Mouse (Mus musculus) embryo, embryonic 10 days (tissue): ENCODE measurements around the gene Slc1a4.

Source experiments
- DNase-seq: peaks from one replicate; pipeline ENCODE4 v3.0.0-alpha.2; 2015; ENCODE audit warnings: low spot score

The Slc1a4 gene

DNA sequence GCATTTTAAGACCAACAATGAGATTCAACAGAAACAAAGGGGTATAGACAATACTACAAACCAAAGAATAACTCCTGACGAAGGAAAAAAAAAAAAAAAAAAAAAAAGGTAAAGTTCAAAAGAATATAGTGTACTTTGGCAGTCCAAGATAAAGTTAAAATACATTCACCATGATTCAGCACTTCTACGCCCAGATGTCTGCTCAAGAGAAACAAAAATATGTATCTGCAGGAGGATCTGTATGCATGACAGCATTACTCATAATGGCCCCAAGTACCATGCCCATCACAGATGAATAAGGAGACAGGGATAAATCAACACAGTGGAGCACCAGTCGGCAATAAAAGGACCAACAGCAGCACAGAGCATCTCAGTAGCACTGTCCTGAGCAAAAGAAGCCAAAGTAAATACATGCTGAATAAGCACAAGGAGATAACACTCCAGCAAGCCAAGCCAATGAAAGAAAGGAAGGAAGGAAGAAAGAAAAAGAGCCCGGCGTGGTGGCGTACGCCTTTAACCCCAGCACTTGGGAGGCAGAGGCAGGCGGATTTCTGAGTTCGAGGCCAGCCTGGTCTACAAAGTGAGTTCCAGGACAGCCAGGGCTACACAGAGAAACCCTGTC, 7.3 kb downstream of the Slc1a4 start:
- no peak for DNase-seq

DNA sequence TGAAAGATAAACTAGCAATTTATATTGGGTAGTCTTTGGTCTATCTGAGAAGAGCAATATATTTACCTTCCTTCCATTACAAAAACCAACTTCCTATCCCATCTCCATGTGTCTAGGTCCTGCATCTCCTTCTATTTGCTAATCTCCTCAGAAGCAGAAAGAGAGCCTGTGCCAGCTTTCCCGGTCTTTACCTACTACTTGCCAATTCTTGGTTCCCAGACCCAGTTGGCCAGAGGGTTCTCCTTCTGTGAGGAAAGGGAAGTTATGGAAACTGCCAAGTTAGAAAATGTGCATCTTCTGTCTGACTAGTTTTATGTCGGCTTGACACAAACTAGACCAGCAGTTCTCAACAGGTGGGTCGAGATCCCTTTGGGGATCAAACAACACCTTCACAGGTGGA, 8.5 kb downstream of the Slc1a4 start:
- DNase-seq: no peak

DNA sequence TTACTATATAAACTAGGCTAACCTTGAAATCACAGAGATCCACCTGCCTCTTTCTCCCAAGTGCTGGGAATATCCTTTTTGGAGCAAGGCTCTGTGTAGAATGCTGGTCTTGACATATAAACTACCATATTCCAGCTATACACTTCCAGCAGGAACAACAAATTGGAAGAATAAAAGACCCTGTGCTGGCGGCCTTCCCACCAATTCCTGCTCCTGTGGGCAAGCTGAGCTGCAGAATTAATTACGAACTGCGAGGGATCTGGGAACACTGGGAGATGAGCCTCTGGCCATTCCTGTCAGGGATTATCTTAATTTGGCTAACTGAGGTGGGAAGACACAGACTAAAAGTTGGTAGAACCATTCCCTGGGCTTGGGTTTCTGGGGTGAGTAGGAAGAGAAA, 10.1 kb downstream of the Slc1a4 start:
- no peak for DNase-seq

DNA sequence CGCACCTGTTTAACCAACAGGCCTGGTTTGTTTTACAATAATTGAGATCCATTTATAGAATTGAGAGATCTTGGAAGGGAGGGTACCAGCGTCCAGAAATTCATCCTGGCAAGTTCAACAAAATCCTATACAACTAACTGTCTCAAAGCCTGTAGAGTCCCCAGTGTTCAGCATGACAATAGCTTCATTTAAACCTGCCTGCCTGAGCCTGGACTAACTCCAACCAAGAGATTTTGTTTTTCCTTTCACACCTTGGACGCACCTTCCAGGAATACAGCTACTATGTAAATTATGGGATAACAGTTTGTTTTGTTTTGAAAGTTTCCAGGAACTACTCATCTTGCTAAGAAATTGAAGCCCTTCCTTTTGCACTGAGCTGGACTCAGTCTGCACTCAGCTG, 11.9 kb downstream of the Slc1a4 start:
- DNase-seq: no peak

GRCm38 (mm10) chr11:20318659-20319454, 13.7 kb downstream of the Slc1a4 start:
- peak; percentile 48 for DNase-seq

- DNase-seq: no peak
These were observed 18.9 kb downstream of the Slc1a4 start for GRCm38 (mm10) chr11:20313576-20313975.

GRCm38 (mm10) chr11:20309044-20309443, 23.5 kb downstream of the Slc1a4 start:
- no peak for DNase-seq

DNA sequence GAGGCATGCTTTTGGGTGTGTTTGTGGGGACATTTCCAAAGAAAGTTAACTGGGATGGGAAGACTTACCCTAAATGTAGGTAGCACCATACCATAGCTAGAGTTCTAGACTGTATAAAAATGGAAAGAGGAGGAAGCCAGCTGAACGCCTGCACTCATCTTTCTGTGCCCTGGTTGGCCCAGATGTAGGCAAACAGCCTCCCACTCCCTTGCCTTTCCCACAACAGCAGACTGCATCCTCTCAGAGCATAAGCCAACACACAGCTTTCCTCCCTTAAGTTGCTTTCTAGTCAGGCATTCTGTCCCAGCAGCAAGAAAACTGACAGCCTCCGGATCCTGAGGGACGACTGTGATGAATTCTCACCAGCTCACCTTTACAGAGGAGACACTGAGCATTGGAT, 25.1 kb downstream of the Slc1a4 start:
- no peak for DNase-seq

DNA sequence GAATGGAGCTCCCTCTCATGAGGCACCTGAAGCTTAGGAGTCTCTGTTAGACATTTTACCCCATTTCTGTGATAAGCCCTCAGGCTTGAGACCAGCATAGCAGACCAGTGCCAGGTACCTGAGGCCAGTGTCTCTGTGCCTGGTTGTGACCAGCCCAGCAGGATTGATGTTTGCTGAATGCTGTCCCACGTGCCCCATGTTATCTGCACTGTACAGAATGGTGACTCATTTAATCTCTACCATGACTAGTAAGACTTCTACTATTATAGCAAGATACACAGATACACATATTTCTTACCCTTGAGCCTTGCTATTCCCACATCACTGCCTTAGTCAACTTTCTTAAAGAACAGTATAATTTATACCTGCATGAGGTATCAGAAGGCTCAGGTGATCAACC, 26.9 kb downstream of the Slc1a4 start:
- DNase-seq: no peak

- DNase-seq: peak; percentile 46
These were observed 28.2 kb downstream of the Slc1a4 start for GRCm38 (mm10) chr11:20304341-20304740.

DNA sequence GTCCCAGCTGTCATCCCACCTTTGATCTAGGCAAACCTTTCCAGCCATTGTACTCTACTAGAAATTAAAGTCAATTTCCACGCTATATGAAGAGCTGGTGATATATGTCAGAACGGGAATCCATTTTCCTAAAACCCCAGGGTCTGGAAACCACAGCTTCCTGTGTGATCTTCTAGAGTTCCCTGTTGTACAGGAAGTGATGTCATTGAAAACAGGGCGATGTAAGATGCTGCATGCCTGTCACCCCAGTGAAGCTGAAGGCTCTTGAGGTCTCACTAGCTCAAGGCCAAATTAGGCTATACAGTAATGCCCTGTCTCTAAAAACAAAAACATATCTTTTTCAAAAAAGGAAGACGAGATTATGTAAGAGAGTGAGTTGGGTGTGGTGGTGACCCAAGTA, 31.2 kb downstream of the Slc1a4 start:
- no peak for DNase-seq

DNA sequence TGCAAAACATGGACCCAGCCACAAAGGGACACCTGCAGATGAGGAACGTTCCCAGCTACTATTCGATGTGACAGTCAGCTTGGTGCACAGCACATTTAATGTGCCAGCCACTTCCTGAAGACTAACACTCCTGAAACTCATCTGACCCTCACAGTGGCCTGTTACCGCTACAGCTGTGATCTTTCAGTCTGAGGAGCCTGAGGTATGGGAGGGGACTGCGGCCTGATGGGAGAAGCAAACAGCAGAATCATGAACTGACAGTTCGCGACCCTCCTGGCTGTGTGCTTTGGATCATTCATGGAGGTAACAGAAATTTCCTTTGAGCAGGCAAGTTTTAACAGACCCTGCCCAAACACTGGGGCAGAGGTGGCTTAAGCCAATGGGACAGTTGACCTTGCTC, 31.7 kb downstream of the Slc1a4 start:
- no peak for DNase-seq

DNA sequence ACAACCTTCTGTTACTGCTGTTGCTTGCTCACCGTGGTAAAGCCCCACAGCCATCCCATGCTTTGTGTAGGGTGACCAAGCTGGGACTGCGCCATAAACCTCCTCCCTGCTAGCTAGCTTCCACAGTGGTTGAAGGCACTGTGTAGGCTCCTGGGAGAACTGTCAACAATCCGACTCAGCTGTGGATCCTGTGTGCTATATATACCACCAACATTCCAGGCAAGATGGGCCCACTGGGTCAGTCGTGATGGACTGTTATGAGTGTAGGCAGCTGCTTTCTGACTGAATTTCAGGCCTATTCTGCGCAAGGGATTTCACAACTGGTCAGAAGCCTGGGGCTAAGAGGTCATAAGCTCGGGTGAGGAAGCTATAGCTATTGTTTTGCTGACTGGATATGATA, 32.6 kb downstream of the Slc1a4 start:
- no peak for DNase-seq

GRCm38 (mm10) chr11:20284463-20284862, 48.0 kb downstream of the Slc1a4 start:
- no peak for DNase-seq

- DNase-seq: no peak
These were observed 49.8 kb downstream of the Slc1a4 start for GRCm38 (mm10) chr11:20282601-20283219.

GRCm38 (mm10) chr11:20280982-20281381, 51.5 kb downstream of the Slc1a4 start:
- no peak for DNase-seq

GRCm38 (mm10) chr11:20278702-20279101, 53.8 kb downstream of the Slc1a4 start:
- no peak for DNase-seq

- DNase-seq: no peak
These were observed 55.4 kb downstream of the Slc1a4 start for GRCm38 (mm10) chr11:20277106-20277505.

- no peak for DNase-seq
These were observed 56.5 kb downstream of the Slc1a4 start for GRCm38 (mm10) chr11:20275974-20276373.

DNA sequence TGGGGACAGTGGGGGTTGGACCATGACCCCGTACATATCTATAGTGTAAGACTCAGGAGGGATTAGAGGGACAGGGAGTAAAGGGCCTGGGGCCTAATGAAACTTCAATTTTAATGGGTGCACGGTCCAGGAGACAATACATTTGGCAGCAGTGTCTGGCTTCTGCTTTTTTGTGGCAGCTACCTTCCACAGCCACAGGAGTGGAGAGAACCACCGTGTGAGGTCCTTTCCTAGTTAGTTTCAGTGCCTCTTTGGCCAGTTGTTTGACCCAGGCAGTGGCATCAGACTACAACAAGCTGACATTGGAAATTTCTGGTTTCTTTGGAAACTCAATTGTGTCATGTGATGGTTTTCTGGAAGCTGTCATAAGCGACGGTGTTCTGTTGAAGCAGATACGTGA, 62.6 kb downstream of the Slc1a4 start:
- DNase-seq: no peak

- peak; percentile 41 for DNase-seq
These were observed 69.7 kb downstream of the Slc1a4 start for GRCm38 (mm10) chr11:20262628-20263380.

- DNase-seq: peak; percentile 1
These were observed 77.7 kb downstream of the Slc1a4 start for GRCm38 (mm10) chr11:20254791-20255190.

GRCm38 (mm10) chr11:20253088-20253487, 79.4 kb downstream of the Slc1a4 start:
- DNase-seq: no peak
